Mouse (Mus musculus) testis, postnatal 14 days (tissue): Measurements from ENCODE around the gene Trim65.
"Not testable (repeated sequence)": the region's sequence is repeated elsewhere in the genome, so short reads cannot be mapped to it uniquely, and the experiment has no call there.

ENCODE experiments used
- DNase-seq: peaks from one replicate; pipeline ENCODE4 v3.0.0; 2021; ENCODE audit warnings: low spot score

Trim65 gene

GRCm38 (mm10) chr11:116108464-116109137 lies 22.3 kb downstream of the Trim65 start:
- DNase-seq, result no peak

- peak; percentile 52 for DNase-seq
Observed at GRCm38 (mm10) chr11:116107777-116108285, 23.1 kb downstream of the Trim65 start.

DNA sequence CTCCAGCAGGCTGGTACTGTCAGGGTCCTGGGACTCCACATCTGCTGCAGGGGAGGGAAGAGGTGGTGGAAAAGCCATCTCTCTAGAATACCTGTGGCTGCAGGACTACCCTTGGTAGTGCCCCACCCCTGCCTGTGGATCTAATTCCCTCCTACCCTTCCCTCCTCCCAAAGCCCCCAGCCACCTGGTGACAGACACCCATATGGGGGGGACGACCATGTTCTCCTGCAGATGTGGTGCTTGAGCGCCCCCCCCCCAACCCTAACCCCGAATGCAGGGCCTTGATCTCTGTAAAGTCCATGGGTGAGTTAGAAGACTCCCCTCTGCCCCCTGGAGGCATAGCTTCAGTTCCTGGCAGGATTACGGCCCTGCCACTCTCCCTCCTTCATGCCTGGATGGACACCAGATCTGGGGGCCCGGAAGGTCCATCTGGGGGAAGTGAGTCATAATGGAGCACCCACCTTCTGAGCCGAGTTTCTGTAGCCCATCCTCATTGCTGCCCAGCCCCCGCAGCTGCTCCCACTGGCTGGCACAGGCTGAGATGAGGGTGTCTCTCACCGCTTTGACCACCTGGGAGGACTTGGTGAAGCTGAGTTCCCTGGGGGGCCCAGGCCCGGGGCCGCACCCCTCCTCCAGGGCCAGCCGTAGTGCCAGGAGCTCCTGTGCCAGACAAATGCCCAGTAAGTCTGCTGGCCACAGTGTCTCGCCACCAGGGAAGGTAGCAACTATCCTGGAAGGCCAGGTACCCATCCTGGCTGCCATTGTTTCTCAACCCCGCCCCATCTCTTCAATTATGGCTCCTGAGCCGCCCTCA lies 23.8 kb downstream of the Trim65 start:
- DNase-seq, result peak; percentile 34

DNA sequence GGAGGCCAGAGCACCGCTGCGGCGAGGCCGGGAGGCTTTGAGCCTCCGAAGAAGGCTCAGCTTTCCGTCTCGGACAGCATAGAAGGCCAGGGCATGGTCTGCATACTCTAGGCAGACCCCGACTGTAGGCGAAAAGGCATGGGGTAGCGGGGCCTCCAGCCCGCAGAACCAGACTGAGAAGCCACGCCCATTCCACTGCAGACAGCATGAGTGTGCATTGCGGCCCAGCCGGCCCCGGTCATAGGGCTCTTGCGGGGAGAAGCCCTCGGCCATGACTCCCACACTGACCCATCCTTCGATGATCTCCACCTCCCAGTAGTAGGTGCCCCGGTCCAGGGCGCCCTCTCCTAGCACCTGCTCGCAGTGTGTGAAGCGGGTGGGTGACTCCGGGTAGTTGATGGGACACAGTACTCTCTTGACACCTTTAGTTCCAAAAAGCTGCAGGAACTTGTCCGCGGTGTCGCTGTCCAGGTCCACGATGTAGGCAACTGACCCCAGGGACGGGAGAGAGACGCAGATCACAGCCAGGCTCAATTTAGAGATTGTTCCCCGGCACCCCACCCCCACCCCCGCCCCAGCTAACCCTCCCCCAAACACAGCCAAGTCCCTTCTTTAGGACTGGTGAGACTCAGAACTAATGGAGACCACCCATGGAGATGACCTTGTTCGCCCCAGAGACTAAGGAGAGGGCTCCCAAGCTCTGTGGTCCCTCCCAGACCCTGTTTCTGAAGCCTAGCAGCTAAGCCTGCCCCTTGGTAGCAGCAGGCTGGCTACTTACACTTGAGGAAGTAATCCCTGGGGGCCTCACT lies 24.6 kb downstream of the Trim65 start:
- DNase-seq, result peak; percentile 27

- no peak for DNase-seq
Observed at GRCm38 (mm10) chr11:116105065-116105464, 25.9 kb downstream of the Trim65 start.

- peak; percentile 87 for DNase-seq
Observed at GRCm38 (mm10) chr11:116104006-116104646, 26.8 kb downstream of the Trim65 start.

- DNase-seq, result no peak
Observed at GRCm38 (mm10) chr11:116103572-116103971, 27.4 kb downstream of the Trim65 start.

DNA sequence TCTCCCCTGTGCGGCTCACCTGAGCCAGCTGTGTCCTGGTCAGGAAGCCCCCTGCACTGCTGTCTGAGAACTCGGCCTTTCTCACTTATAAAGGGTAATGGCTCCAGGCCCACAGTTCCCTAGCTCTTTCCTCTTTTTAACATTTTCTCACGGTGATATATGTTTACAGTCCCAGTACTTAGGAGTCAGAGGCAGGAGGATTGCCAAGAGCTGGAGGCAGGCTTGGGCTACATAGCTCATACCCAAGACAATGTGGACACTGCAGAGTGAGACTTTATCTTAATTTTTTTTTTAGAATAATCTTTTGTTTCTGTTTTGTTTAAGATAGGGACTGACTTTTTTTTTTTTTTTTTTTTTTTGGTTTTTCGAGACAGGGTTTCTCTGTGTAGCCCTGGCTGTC lies 28.5 kb downstream of the Trim65 start:
- DNase-seq, result peak; percentile 43

DNA sequence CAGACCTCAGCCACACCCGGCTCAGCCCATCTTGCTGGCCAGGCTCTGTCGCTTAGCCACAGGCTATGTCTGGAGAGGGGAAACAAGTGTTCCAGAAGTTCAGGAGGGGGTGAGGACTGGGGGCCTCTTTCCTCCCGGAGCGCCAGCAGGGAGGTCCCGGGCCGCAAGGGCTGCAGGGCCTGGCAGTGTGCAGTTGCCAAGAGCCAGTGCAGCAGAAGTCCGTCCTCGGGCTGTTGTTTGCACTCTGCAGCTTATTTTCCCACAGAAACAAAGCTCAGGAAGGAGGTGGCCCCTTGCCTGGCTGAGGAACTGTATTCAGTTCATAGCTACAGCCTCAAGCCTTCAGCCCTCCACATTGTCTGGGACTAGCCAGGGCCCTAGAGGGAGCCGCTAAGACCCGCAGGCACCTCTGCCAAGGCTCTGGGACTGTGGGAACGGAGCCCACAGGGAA lies 29.0 kb downstream of the Trim65 start:
- DNase-seq, result peak; percentile 61

DNA sequence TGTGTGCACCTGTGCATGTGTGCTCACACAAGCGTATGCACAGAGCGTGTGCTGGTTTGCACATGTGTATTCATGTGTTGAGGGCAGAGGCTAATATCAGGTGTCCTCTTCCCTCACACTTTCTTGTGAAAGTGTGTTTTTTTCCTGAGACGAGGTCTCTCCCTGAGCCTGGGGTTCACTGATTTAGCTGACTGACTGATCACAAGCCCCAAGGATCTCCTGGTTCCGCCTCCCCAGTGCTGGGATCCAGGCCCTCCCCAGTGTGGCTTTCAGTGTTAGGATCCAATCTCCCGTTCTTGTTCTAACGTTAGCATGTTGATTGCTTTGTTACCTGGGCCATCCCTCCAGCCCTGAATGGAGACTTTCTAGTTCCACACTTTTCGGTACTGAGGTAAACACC lies 30.1 kb downstream of the Trim65 start:
- no peak for DNase-seq

DNA sequence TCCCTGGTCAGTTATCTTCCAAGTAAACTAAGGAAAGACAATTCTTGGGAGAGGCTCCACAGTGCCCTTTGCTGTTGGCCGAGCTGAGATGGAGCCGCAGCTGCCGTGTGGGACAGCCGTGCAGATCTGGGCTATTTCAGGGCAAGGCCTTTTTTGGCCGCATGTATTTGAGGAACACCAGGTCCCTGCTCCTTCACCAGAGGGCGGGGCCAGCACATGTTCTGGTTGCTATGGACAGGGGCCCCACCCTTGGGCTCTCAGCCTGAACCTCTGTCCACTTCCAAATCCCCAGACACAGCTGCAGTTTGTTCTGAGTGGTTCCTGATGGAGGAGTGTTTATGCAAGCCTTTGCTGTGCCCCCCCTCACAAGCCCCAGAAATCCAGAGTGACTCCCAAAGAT lies 30.5 kb downstream of the Trim65 start:
- peak; percentile 82 for DNase-seq

DNA sequence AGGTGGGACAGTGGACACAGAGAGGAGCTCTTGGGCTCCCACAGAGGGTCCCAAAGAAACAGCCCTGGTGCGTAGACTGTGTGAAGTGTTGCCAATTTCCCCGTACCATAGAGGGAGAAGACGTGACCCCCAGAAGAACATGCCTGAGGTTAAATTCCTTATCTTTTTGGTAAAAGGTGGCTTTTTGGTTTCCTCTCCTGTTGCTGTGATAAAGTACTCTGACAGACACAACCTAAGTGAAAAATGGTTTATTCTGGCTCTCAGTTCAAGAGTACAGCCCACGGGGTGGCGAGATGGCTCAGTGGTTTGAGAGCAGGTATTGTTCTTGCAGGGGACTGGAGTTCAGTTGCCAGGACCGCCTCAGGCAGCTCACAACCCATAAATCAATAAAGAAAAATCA lies 31.5 kb downstream of the Trim65 start:
- no peak for DNase-seq

- no peak for DNase-seq
Observed at GRCm38 (mm10) chr11:116098711-116099460, 32.0 kb downstream of the Trim65 start.

DNA sequence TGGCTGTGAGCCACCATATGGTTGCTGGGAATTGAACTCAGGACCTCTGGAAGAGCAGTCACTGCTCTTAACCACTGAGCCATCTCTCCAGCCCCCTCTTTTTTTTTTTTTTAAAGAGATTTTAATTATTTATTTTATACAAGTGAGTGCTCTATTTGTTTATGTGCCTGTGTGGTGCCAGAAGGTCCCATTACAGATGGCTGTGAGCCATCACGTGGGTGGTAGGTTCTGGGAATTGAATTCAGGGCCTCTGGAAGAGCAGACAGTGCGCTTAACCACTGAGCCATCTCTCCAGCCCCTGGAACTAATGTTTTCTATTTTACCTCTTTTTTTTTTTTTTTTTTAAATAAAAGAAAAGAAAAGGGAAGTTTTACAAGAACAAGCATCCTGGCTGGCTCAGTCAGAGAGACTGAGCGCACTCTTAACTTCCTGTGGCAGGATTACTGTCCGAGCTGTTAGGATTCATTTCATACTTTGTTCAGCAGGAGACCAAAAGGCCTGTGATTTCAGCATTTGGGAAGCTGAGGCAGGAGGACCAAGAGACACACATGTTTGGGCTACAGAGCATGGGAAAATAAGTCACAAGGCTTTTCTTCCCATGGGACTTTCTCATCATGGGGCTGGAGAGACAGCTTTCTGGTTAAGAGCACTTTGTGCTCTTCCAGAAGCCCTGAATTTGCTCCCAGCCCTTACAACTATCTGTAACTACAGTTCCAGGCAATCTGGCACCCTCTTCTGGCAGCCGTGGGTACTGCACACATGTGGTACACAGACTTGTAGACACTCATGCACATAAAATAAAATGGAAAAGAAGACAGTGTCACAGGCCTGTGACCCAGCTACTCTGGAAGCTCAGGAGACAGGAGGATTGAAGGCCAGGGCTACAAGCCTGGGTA lies 34.5 kb downstream of the Trim65 start:
- peak; percentile 68 for DNase-seq

DNA sequence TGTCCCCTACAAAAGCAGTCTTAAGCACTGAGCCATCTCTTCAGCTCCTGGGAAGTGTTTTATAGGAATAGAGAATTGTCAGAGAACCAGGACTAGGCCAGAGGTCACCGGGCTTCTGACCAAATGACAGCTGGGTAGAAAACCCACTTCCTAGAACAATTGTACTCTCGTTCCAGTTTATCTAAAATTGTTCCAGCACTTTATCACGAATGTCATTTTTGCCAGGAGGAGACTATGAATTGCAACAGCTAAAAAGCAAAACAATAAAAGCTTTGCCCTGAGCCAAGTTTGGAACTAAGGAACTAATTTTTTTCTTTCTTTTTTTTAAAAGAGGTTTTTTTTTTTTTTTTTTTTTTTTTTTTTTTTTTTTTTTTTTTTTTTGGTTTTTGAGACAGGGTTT lies 35.4 kb downstream of the Trim65 start:
- peak; percentile 72 for DNase-seq

- DNase-seq, result no peak
Observed at GRCm38 (mm10) chr11:116093771-116094565, 37.0 kb downstream of the Trim65 start.

- DNase-seq, result not testable (repeated sequence)
Observed at GRCm38 (mm10) chr11:116092959-116093358, 38.0 kb downstream of the Trim65 start.

DNA sequence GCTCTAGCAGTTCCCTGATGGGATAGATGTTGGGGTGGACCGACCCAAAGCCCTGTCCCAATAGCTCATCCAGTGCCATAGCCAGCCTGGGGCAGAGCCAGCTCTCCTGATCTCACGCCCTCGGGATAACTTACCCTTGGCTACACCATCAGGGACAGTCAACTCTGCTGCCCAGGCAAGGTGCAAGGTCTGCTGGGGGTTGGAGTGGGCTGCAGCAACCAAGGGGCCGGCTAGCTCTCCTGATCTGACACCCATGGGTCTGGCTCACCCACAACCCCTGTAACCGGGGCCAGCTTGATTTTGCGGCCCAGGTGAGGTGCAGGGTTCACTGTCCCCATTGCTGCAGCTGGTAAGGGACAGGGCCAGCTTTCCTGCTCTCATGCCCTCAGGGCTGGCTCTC lies 39.3 kb downstream of the Trim65 start:
- no peak for DNase-seq

- DNase-seq, result no peak
Observed at GRCm38 (mm10) chr11:116089545-116089944, 41.4 kb downstream of the Trim65 start.
